Mouse (Mus musculus) bone marrow, adult 2 months (tissue): ENCODE data around the gene Zfp748.

Experiments used
- CTCF ChIP-seq: fragments of 200-500 bp; IDR thresholded peaks from 2 replicates; pipeline ENCODE4 v1.5.1; 2011; ENCODE audit warnings: low read length, control low read depth; ENCODE audit not compliant: control insufficient read depth, insufficient read depth
- POLR2A ChIP-seq: fragments of 200-500 bp; IDR thresholded peaks from 2 replicates; pipeline ENCODE4 v1.6.1; 2011; ENCODE audit warnings: low read depth, mild to moderate bottlenecking, control low read depth, low read length, borderline replicate concordance; ENCODE audit not compliant: control insufficient read depth

DNA sequence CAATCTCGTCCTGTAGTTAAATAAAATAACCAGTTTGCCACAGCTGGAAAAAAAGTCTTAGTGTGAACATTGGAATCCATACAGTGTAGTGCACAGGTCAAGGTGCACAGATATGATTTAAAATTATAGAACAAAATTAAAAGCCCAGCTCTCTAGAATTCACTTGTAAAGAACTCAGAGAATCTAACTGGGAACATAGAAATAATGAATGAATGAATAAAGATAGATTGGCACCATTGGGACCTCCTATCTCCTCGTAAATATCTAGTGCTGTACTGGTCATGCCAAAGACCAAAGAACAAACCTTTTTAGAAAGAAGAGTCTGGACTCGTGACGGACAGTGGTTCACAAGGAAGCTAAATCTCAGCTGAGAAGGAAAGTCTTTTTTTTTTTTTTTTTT is at the start of gene Zfp748:
- TF ChIP-seq CTCF = no peak
- TF ChIP-seq POLR2A = no peak
